Mouse (Mus musculus): ENCODE data around the gene Gng7.
"Not testable (repeated sequence)": the region's sequence is repeated elsewhere in the genome, so short reads cannot be mapped to it uniquely, and the experiment has no call there.

The Gng7 gene

GRCm38 (mm10) chr10:80994621-80995020 is 20.1 kb downstream of the Gng7 start:
- DNase-seq (ENCODE audit: low spot score): no peak

GRCm38 (mm10) chr10:80993276-80993675 is 21.5 kb downstream of the Gng7 start:
- DNase-seq (ENCODE audit: low spot score): no peak

- no peak for DNase-seq (ENCODE audit: low spot score)
These were observed 22.8 kb downstream of the Gng7 start for GRCm38 (mm10) chr10:80991945-80992344.

- no peak for DNase-seq (ENCODE audit: low spot score)
These were observed 23.7 kb downstream of the Gng7 start for GRCm38 (mm10) chr10:80991007-80991406.

GRCm38 (mm10) chr10:80990406-80990805 is 24.3 kb downstream of the Gng7 start:
- no peak for DNase-seq (ENCODE audit: low spot score)

- DNase-seq (ENCODE audit: low spot score): not testable (repeated sequence)
These were observed 24.9 kb downstream of the Gng7 start for GRCm38 (mm10) chr10:80989854-80990253.

GRCm38 (mm10) chr10:80989446-80989845 is 25.3 kb downstream of the Gng7 start:
- DNase-seq (ENCODE audit: low spot score): no peak

- DNase-seq (ENCODE audit: low spot score): peak; percentile 80
These were observed 26.9 kb downstream of the Gng7 start for GRCm38 (mm10) chr10:80987709-80988441.

- no peak for DNase-seq (ENCODE audit: low spot score)
These were observed 28.0 kb downstream of the Gng7 start for GRCm38 (mm10) chr10:80986754-80987153.

GRCm38 (mm10) chr10:80985970-80986701 is 28.6 kb downstream of the Gng7 start:
- no peak for DNase-seq (ENCODE audit: low spot score)

- no peak for DNase-seq (ENCODE audit: low spot score)
These were observed 29.3 kb downstream of the Gng7 start for GRCm38 (mm10) chr10:80985241-80985969.

- DNase-seq (ENCODE audit: low spot score): no peak
These were observed 30.5 kb downstream of the Gng7 start for GRCm38 (mm10) chr10:80984223-80984622.

- DNase-seq (ENCODE audit: low spot score): no peak
These were observed 32.4 kb downstream of the Gng7 start for GRCm38 (mm10) chr10:80982381-80982780.

- peak; percentile 3 for DNase-seq (ENCODE audit: low spot score)
These were observed 33.1 kb downstream of the Gng7 start for GRCm38 (mm10) chr10:80981564-80982112.

- DNase-seq (ENCODE audit: low spot score): peak; percentile 77
These were observed 39.3 kb downstream of the Gng7 start for GRCm38 (mm10) chr10:80975478-80975877.

GRCm38 (mm10) chr10:80973722-80974121 is 41.0 kb downstream of the Gng7 start:
- DNase-seq (ENCODE audit: low spot score): no peak

- DNase-seq (ENCODE audit: low spot score): no peak
These were observed 42.4 kb downstream of the Gng7 start for GRCm38 (mm10) chr10:80972071-80972987.

GRCm38 (mm10) chr10:80971533-80971932 is 43.2 kb downstream of the Gng7 start:
- peak; percentile 74 for DNase-seq (ENCODE audit: low spot score)

GRCm38 (mm10) chr10:80970159-80970558 is 44.6 kb downstream of the Gng7 start:
- DNase-seq (ENCODE audit: low spot score): no peak

- no peak for DNase-seq (ENCODE audit: low spot score)
These were observed 45.4 kb downstream of the Gng7 start for GRCm38 (mm10) chr10:80969298-80969697.

- DNase-seq (ENCODE audit: low spot score): no peak
These were observed 46.6 kb downstream of the Gng7 start for GRCm38 (mm10) chr10:80968106-80968505.

Data from yolk sac, embryonic 10.5 days (tissue).